Mouse (Mus musculus): Measurements from ENCODE around the gene Cant1.

- TF ChIP-seq CTCF (IDR thresholded peaks at IDR 0.05; ENCODE audit: low read depth) (no peak), EP300 (IDR thresholded peaks at IDR 0.05; ENCODE audit: low read depth) (no peak)
These were observed 20.9 kb downstream of the Cant1 start for GRCm38 (mm10) chr11:118397806-118398530.

Data from liver, embryonic 14.5 days (tissue).